Mouse (Mus musculus) hindbrain, embryonic 11.5 days (tissue): ENCODE data around the gene Fkbp2. TPM values are rescaled to one million over a fixed set of nuclear protein-coding genes. Genes with fewer than 3 reads are reported as not detected.

ENCODE experiments used
- ATAC-seq: fragments of 200-750 bp; cut with Nextera tagmentation; 2 replicates; pipeline ENCODE4 v1.8.0; 2017; ENCODE audit warnings: mild to moderate bottlenecking, moderate TSS enrichment, moderate library complexity; ENCODE audit not compliant: low FRiP score
- DNase-seq: peaks from one replicate; pipeline ENCODE4 v3.0.0-alpha.2; 2015; ENCODE audit warnings: low spot score
- H3K27ac ChIP-seq: fragments of 300-500 bp; sonication (generic); 2 replicates; pipeline ENCODE4 v1.5.1; 2014; ENCODE audit warnings: mild to moderate bottlenecking, low read depth, low read length
- H3K27me3 ChIP-seq: fragments of 300-500 bp; sonication (generic); 2 replicates; pipeline ENCODE4 v1.6.1; 2014; ENCODE audit warnings: mild to moderate bottlenecking, low read length, moderate library complexity, mixed read lengths; ENCODE audit not compliant: control insufficient read depth, insufficient read depth
- H3K36me3 ChIP-seq: fragments of 300-500 bp; sonication (generic); 2 replicates; pipeline ENCODE4 v1.6.1; 2014; ENCODE audit warnings: mild to moderate bottlenecking, low read length, moderate library complexity, mixed read lengths; ENCODE audit not compliant: control insufficient read depth, insufficient read depth
- H3K4me1 ChIP-seq: fragments of 300-500 bp; sonication (generic); replicated peaks from 2 replicates; pipeline ENCODE4 v1.6.1; 2014; ENCODE audit warnings: low read length, mixed read lengths; ENCODE audit not compliant: control insufficient read depth, insufficient read depth
- H3K4me2 ChIP-seq: fragments of 300-500 bp; sonication (generic); replicated peaks from 2 replicates; pipeline ENCODE4 v1.6.1; 2014; ENCODE audit warnings: mild to moderate bottlenecking, low read depth, low read length
- H3K4me3 ChIP-seq: fragments of 300-500 bp; sonication (generic); 2 replicates; pipeline ENCODE4 v1.5.1; 2014; ENCODE audit warnings: low read depth, low read length
- H3K9ac ChIP-seq: fragments of 300-500 bp; sonication (generic); 2 replicates; pipeline ENCODE4 v1.6.1; 2014; ENCODE audit warnings: low read depth, low read length
- H3K9me3 ChIP-seq: fragments of 300-500 bp; sonication (generic); 2 replicates; pipeline ENCODE4 v1.6.1; 2016; ENCODE audit warnings: low read length; ENCODE audit not compliant: control insufficient read depth
- WGBS: fragments of 180-500 bp; shearing (Covaris S2); extraction: QIAGEN DNeasy Blood & Tissue Kit; methylation state at CpG from one replicate; pipeline ENCODE4 v1.1.7; 2014; 5-methylcytosine and 5-hydroxymethylcytosine counted together
- polyA plus RNA-seq: library from polyadenylated mRNA; unstranded; fragments of >200 nt; fragmentation: Nextera tagmentation; extraction: Ambion mirVana; gene quantifications from 2 replicates; pipeline ENCODE4 v1.2.1, GENCODE M21; 2014

Gene Fkbp2
- polyA plus RNA-seq, 1 experiment from 2014 or later = 79.3 TPM

GRCm38 (mm10) chr19:6941372-6942248 lies 38.7 kb downstream of the Fkbp2 start, which contains the start of gene Bad:
TSS of gene Bad (plus strand) at chr19:6941861.
- Histone ChIP-seq H3K27ac (peak within 1 kb of the TSS; percentile 93), H3K4me3 (peak within 1 kb of the TSS; percentile 69), H3K36me3 (no peaks in the 10 kb centered on the region), H3K27me3 (no peaks in the 10 kb centered on the region), H3K9ac (peak within 1 kb of the TSS; percentile 88), H3K4me1 (peaks cover 7% of the 10 kb centered on the region), H3K9me3 (no peaks in the 10 kb centered on the region), H3K4me2 (peak within 1 kb of the TSS; percentile 99)
- under 1% methylated on average over 80 of the region's 83 CpGs for WGBS
- DNase-seq (peak; percentile 98), ATAC-seq (peak; percentile 85)

DNA sequence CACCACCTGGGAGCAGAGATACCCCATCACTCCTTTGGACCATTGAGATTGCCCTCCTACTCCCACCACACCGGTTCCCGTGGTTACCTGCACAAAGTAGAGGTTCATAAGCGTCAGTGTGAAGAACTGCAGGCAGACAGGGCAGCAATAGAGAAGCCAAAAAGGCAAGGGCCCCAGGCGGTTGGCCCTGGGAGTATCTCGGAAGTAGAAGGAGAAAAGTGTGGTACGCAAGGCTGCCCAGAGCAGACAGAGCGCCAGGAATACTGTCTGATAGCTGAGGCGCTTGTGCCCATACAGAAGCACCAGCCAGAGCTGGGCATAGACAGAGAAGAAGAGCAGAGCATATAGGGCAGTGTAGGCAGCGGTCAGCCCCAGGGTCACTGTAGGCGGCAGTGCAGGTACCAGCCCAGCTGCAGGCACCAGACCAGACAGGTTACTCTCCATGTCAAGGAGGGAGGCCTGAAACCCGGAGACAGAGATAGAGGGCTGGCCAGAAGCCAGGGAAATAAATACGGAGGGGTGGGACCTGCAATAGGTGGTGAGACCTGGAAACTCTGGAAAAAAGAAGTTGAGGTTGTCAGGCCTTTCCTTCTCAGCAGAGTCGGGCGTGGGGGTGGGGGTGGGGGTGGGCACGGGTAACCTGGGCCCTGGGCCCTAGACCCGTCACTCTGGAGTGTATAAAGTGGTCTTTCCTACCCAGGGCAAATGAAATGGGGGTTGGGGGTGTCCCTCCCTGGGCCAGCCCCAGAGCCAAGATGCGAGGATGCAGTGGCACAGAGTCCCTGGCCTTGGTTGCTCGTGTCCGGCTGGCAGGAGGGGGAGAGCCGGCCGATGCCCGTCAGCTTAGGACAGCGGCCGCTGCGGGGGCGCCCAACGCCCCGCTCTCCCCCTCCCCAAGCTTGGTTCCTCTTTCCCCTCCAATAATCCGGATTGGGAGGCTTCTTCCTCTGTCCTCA lies 39.6 kb downstream of the Fkbp2 start:
- Histone ChIP-seq H3K4me2 (peak overlapping the region; percentile 99), H3K27ac (no peak overlapping the region; the same call in 1 of the 2 replicates), H3K9me3 (no peaks in the 10 kb centered on the region), H3K4me1 (peaks cover 7% of the 10 kb centered on the region), H3K4me3 (peak overlapping the region; percentile 69), H3K36me3 (no peaks in the 10 kb centered on the region), H3K9ac (peak overlapping the region; percentile 88), H3K27me3 (peaks cover 6% of the 10 kb centered on the region)
- ATAC-seq = peak; percentile 17
- 31% methylated on average over 23 of the region's 29 CpGs for WGBS
- no peak for DNase-seq

DNA sequence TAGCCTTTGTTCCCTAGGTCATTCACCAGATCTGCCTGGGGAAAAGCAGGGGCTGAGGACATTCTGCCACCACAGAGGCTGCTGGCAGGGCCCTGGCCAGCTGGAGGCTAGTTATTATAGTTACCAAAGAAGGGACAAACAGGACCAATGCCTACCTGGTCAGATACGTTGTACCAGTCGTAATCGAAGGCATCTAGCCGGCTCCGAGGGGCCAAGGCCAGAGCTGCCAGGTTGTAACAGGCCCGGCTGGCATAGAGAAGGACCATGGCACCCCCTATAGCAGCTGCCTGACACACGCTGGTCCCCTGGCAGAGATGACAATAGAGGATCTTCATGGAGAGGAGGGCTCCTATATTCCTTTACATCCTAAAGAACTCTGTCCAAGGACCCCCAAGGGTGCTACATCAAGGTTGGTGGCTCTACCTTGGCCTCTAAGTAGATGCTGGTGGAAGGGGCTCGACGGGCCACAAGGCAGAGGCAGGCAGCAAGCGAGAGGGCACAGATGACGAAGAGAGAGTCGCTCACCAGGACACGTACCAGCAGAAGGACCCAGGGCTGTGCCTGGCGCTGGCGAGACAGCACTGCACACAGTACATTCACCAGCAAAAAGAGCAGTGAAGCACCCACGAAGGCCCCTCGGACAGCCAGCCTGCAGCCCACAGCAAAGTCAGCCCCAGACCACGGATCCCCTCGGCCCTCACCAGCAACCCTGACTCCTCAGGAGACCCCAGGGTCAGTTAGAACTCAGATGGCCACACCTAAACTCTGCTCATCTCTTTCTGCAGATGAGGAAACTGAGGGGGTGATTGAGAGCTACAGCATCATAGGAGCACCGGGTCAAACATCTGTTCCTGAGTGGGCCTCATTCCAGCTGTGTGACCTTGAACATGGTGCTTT lies 40.9 kb downstream of the Fkbp2 start:
- Histone ChIP-seq H3K27me3 (peaks cover 19% of the 10 kb centered on the region), H3K4me3 (no peak overlapping the region), H3K4me2 (no peak overlapping the region), H3K27ac (no peak overlapping the region), H3K9me3 (no peaks in the 10 kb centered on the region), H3K4me1 (peaks cover 7% of the 10 kb centered on the region), H3K9ac (no peak overlapping the region), H3K36me3 (no peaks in the 10 kb centered on the region)
- DNase-seq (no peak), ATAC-seq (no peak)
- 91% methylated on average over 20 of the region's 20 CpGs for WGBS

- Histone ChIP-seq H3K9ac (no peak overlapping the region), H3K4me2 (no peak overlapping the region), H3K36me3 (no peaks in the 10 kb centered on the region), H3K27me3 (peaks cover 35% of the 10 kb centered on the region), H3K4me3 (no peak overlapping the region), H3K4me1 (peaks cover 12% of the 10 kb centered on the region), H3K27ac (no peak overlapping the region), H3K9me3 (no peaks in the 10 kb centered on the region)
- ATAC-seq (no peak), DNase-seq (no peak)
- 83% methylated on average over 16 of the region's 16 CpGs for WGBS
These were observed 42.5 kb downstream of the Fkbp2 start for GRCm38 (mm10) chr19:6937541-6938465.

DNA sequence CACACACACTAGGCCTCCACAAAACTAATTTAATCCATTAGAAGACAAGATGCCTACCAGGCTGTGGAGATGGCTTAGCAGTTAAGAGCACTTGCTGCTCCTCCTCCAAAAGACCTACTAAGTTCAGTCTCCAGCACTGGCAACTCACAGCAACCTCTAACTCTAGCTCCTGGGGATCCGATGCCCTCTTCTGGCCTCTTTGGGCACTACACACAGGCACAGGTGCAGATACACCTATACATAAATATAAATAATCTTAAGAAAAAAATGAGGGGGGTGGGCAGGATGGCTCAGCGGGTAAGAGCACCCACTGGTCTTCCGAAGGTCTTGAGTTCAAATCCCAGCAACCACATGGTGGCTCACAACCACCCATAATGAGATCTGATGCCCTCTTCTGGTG lies 44.0 kb downstream of the Fkbp2 start:
- DNase-seq (no peak), ATAC-seq (no peak)
- WGBS = 21% methylated on average over 3 of the region's 3 CpGs
- no peaks in the 10 kb centered on the region for H3K36me3 ChIP-seq
- no peak overlapping the region for H3K9ac ChIP-seq
- H3K9me3 ChIP-seq = no peaks in the 10 kb centered on the region
- no peak overlapping the region for H3K27ac ChIP-seq
- H3K4me3 ChIP-seq = no peak overlapping the region
- H3K4me1 ChIP-seq = peaks cover 12% of the 10 kb centered on the region; the same call in 1 of the 2 replicates
- H3K4me2 ChIP-seq = no peak overlapping the region
- peaks cover 49% of the 10 kb centered on the region for H3K27me3 ChIP-seq

DNA sequence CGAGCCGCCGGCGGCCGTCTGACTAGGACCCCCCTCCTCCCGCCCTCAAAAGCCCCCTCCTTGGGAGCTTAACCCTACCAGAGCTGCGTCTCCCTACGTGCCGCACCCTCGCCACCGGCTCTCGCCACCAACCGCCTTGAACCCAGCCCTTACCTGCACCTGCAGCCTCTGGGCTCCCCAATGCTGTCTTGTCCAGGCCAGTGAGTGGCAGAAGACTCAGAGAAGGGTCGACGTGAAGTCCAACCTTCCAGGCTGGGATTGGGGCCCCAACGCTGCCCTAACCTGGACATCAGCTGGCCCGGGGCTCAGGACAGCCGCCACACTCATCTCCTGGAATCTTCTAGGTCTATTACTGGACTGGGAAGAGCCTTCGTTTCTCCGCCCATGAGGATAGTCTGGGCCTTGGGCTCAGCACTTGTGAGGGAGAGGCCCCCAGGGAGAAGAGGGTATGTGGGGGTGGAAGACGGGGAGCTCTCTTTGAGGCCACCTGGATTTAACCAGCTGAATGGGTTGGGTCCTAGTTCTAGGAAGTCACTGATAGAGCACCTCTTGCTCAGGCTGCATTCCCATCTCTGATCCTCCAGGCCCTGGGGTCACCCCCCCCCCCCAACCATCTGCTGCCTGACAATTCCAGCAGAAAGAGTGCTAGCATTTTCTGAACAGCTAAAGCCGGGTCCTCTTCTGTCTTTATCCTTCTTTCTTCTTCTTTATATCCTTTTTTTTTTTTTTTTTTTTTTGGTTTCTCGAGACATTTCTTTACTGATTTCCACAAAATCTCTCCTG lies 45.9 kb downstream of the Fkbp2 start, which contains the start of gene Kcnk4:
TSS of gene Kcnk4 (minus strand) at position 321 of the 783 bp plus-strand sequence.
- Histone ChIP-seq H3K9me3 (no peaks in the 10 kb centered on the region), H3K27ac (no peak within 1 kb of the TSS), H3K9ac (peak within 1 kb of the TSS; percentile 27; the same call in 1 of the 2 replicates), H3K4me2 (peak within 1 kb of the TSS; percentile 51), H3K4me1 (peaks cover 5% of the 10 kb centered on the region; the same call in 1 of the 2 replicates), H3K4me3 (peak within 1 kb of the TSS; percentile 26), H3K27me3 (peaks cover 59% of the 10 kb centered on the region), H3K36me3 (no peaks in the 10 kb centered on the region)
- DNase-seq (peak; percentile 41), ATAC-seq (no peak)
- 9% methylated on average over 23 of the region's 23 CpGs for WGBS
